Mouse (Mus musculus): ENCODE results near the gene Pde10a. TPM values are rescaled to one million over a fixed set of nuclear protein-coding genes. Genes with fewer than 3 reads are reported as not detected.

Pde10a gene
- polyA plus RNA-seq, 1 experiment from 2014 or later, result 3.1 TPM

DNA sequence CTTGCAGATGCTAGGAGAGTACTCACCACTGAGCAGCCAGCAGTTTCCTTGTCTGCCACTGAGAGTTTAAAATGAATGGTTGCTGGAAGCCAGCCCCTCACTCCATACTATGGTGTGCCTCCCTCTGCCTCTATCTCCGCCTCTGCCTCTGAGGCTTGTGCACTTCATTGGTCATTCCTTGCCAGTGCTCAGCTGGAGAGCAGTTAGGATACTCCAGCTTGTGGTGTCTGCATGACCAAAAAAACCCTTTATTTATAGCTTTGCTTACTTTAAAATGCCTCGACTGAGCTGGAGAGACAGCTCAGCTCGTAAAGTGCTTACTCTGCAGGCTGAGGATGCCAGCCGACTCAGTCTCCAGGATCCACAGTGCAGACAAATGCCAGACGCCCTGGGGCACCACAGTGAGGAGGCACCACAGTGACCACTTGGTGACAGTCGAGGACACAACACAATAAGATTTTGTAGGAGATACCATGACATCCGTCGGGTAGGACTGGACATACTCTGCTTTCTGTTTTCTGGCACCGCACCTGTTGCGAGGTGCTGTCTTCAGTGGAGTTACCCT, 400.7 kb downstream of the Pde10a start:
- DNase-seq (ENCODE audit: extremely low spot score, low spot score), result no peak
- 71% methylated on average over 10 of the region's 10 CpGs for WGBS

DNA sequence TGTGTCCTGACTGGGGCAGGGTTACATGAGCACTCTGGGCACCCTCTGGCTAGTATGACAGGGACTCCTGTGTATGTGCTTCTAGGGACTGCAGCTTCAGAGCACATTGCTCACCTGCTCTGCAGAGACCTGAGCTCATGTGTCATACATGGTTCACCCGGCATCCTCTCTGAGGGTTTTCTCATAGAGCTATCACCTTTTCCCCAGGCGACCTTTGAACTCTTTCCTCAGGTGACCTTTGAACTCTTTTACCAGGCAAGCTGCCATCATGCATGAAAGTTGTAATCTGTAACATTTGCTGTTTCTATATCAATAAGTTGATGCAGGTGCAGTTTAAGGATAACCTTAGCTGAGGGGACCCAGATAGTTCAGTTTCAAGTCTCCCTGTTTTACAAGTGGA, 403.4 kb downstream of the Pde10a start:
- DNase-seq (ENCODE audit: extremely low spot score, low spot score), result no peak
- H3K36me3 ChIP-seq (replicated peaks), result no peaks in the 10 kb centered on the region
- H3K4me3 ChIP-seq, result no peak overlapping the region
- H3K27ac ChIP-seq, result no peak overlapping the region
- WGBS, result 64% methylated on average over 2 of the region's 2 CpGs
- no peaks in the 10 kb centered on the region for H3K27me3 ChIP-seq (ENCODE audit: poor library complexity, severe bottlenecking)
- H3K4me1 ChIP-seq, result peaks cover 44% of the 10 kb centered on the region
- H3K9me3 ChIP-seq, result no peaks in the 10 kb centered on the region

More for the DNA sequence above, 400.7 kb downstream of the Pde10a start:
- H3K27ac ChIP-seq, result no peak overlapping the region
- H3K4me3 ChIP-seq, result no peak overlapping the region
- no peaks in the 10 kb centered on the region for H3K36me3 ChIP-seq (replicated peaks)
- no peaks in the 10 kb centered on the region for H3K9me3 ChIP-seq
- H3K4me1 ChIP-seq, result peaks cover 37% of the 10 kb centered on the region
- no peaks in the 10 kb centered on the region for H3K27me3 ChIP-seq (ENCODE audit: poor library complexity, severe bottlenecking)

DNA sequence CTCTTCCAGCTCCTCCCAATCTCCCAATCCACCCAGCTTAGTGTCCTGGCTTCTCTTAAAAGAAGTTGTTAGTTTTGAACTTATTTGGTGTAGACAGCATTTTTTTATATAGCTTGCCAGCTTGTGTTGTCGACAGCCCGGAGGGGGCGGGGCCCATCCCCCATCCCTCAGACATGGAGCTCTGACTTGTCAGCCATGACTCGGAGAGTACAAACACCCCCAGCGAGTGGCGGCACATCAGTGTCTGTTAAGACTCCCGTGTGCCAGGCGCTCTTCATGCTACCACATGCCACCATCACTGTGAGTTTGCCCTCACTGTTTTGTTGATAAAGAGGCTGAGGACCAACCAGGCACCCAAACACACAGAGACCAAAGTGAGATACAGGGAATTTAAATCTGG, 404.5 kb downstream of the Pde10a start:
- no peak overlapping the region for H3K27ac ChIP-seq
- no peak overlapping the region for H3K4me3 ChIP-seq
- peaks cover 5% of the 10 kb centered on the region; the same call in 1 of the 2 replicates for H3K27me3 ChIP-seq (ENCODE audit: poor library complexity, severe bottlenecking)
- no peak for DNase-seq (ENCODE audit: extremely low spot score, low spot score)
- WGBS, result 77% methylated on average over 8 of the region's 8 CpGs
- peaks cover 39% of the 10 kb centered on the region for H3K4me1 ChIP-seq
- no peaks in the 10 kb centered on the region for H3K36me3 ChIP-seq (replicated peaks)
- no peaks in the 10 kb centered on the region for H3K9me3 ChIP-seq

DNA sequence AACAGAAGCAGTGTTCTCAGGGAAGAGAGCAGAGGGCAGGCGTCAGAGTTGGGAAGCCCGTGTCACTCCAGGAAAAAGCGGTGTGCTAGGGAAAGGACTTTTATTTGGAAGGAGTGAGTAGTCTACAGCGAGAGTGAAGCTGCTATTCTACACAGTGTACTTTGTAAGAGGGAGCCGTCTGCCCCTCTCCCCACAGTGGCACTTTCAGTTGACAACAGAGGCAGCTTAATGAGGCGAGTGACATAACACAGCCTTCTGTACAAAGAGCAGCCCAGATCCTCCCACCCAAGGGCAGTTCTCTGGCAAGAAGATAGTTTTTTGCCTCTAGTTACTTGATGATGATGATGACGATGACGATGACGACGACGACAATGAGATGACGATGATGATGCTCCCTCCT, 410.4 kb downstream of the Pde10a start:
- Histone ChIP-seq H3K36me3 (replicated peaks) (no peaks in the 10 kb centered on the region), H3K4me3 (no peak overlapping the region), H3K27ac (0 out of 2 replicates have a peak overlapping the region, but pooled peaks have one; percentile 40), H3K27me3 (ENCODE audit: poor library complexity, severe bottlenecking) (peaks cover 14% of the 10 kb centered on the region), H3K4me1 (peaks cover 16% of the 10 kb centered on the region), H3K9me3 (no peaks in the 10 kb centered on the region)
- WGBS, result 57% methylated on average over 12 of the region's 12 CpGs
- DNase-seq (ENCODE audit: extremely low spot score, low spot score), result no peak

DNA sequence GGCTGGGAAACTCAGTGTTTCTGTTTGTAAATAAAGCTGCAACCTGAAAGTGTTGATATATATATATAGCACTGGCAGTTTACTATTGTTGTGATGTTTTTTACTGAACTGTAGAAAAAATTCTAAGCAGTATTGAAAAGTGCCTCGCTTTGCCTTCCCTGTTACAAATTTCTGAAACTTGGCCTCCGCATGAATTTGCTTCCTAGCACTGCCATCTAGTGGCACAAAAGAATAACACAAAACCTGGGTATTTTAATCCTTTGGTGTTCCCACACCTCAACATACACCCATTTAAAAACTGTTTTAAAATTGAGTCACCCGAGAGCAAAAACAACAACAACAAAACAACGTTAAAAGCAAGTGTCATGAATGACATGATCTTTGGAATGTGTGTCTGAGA, 411.4 kb downstream of the Pde10a start:
- no peak for DNase-seq (ENCODE audit: extremely low spot score, low spot score)
- H3K36me3 ChIP-seq (replicated peaks), result no peaks in the 10 kb centered on the region
- no peak overlapping the region for H3K4me3 ChIP-seq
- H3K9me3 ChIP-seq, result no peaks in the 10 kb centered on the region
- H3K4me1 ChIP-seq, result peaks cover 16% of the 10 kb centered on the region
- 7% methylated on average over 4 of the region's 4 CpGs for WGBS
- no peak overlapping the region for H3K27ac ChIP-seq
- H3K27me3 ChIP-seq (ENCODE audit: poor library complexity, severe bottlenecking), result peaks cover 14% of the 10 kb centered on the region

DNA sequence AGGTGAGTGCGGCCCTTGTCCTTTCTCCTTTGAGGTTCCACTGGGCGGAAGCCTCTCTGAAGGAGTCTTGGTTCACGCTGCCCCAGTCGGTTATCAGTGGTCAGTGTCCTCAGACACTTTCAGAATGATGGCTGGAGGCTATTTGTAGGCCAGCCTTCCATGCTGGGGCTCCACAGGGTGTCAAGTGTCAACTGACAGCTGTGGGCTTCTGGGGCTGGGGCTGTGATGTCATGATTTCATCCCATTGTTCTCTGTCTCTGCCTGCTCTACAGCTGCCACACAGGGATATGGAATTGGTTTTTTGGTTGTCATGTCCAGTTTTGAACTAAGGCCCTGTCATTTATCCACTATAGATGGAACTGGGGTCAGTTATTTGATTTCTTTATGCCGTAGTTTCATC, 426.4 kb downstream of the Pde10a start:
- DNase-seq (ENCODE audit: extremely low spot score, low spot score), result no peak
- Histone ChIP-seq H3K9me3 (no peaks in the 10 kb centered on the region), H3K36me3 (replicated peaks) (peaks cover 19% of the 10 kb centered on the region), H3K4me1 (peaks cover 12% of the 10 kb centered on the region), H3K4me3 (no peak overlapping the region), H3K27me3 (ENCODE audit: poor library complexity, severe bottlenecking) (no peaks in the 10 kb centered on the region), H3K27ac (no peak overlapping the region)
- 71% methylated on average over 5 of the region's 5 CpGs for WGBS

DNA sequence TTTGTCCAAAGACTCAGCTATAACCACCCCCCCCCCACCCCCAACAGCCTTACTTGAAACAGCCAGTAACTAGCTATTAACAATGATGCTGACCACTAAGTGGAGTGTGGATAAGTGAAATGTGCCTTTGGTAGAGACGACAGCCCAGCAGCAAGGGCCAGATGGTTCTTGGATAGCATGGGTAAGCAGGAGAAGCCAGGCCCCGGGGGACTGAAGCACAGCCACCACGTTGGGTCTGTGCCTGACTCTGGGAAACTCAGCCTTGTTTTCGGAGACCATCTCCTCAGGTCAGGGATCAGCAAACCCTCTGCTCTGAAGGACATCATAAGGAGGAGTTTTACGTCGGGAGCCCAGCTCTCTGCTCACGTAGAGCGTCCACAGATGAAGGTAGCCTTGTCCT, 427.8 kb downstream of the Pde10a start:
- DNase-seq (ENCODE audit: extremely low spot score, low spot score), result no peak
- Histone ChIP-seq H3K36me3 (replicated peaks) (peaks cover 19% of the 10 kb centered on the region), H3K4me1 (peaks cover 17% of the 10 kb centered on the region), H3K27ac (no peak overlapping the region), H3K4me3 (no peak overlapping the region), H3K27me3 (ENCODE audit: poor library complexity, severe bottlenecking) (no peaks in the 10 kb centered on the region), H3K9me3 (no peaks in the 10 kb centered on the region)
- WGBS, result 91% methylated on average over 8 of the region's 8 CpGs

DNA sequence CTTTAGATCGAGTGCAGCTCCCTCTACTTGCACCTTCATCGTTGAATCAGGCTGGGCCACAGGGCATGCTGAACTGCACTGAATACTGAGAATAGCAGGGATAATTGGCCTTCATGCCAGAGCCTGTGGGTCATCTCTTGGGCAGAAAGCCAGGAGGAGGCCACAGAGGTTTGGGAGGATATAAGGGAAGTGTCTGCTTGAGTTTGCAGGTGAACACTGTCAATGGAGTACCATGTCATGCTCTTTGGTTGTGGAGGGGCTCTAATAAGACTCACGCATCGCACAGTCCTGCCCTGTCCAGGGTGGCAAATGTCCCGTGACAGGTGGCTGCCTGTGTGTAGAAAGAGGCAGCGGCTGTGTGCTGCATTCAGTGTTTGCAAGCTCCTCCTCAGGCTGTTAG, 433.0 kb downstream of the Pde10a start:
- 92% methylated on average over 6 of the region's 6 CpGs for WGBS
- DNase-seq (ENCODE audit: extremely low spot score, low spot score), result no peak

DNA sequence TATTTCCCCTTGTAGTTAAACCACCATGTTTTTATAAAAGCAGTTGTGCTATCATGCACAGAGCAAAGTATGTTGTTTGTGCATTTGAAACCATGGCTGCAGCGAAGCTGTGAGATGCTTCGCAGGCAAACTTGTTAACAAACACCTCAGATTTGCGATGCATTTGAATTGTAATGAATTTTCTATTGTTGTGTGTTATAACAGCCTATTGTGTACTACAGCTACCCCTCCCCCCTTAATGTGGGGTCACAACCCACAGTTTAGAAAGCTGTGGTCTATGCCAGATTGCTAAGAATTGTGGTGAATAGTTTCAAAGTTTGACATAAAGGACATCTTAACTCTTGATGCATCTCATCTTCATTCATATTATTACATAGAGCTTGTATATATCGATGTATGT, 435.2 kb downstream of the Pde10a start:
- 93% methylated on average over 4 of the region's 4 CpGs for WGBS

More for the DNA sequence above, 433.0 kb downstream of the Pde10a start:
- Histone ChIP-seq H3K27ac (no peak overlapping the region), H3K9me3 (no peaks in the 10 kb centered on the region), H3K4me3 (no peak overlapping the region), H3K4me1 (peaks cover 20% of the 10 kb centered on the region), H3K27me3 (ENCODE audit: poor library complexity, severe bottlenecking) (no peaks in the 10 kb centered on the region), H3K36me3 (replicated peaks) (0 out of 2 replicates have a peak, but pooled peaks cover 2% of the 10 kb centered on the region)

DNA sequence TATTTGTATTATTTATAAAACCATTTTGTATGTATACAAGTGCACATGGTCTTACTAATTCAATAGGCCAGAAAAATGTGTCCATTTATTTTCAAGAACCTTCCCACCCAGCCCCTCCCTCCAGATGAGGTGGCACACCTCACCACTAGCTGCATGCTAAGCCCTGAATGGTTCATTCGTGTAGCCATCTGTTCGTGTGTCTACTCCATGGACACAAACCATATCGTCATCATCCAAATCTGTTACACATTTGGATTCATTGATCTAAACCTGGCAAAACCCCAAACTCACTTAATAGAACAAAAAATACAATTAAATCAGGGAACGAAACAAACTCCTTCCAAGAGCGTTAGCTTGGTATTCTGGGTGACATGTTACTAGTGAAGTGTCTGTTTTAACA, 435.9 kb downstream of the Pde10a start:
- WGBS, result 95% methylated on average over 5 of the region's 5 CpGs
- no peak for DNase-seq (ENCODE audit: extremely low spot score, low spot score)
- Histone ChIP-seq H3K4me3 (no peak overlapping the region), H3K4me1 (peaks cover 17% of the 10 kb centered on the region), H3K27me3 (ENCODE audit: poor library complexity, severe bottlenecking) (no peaks in the 10 kb centered on the region), H3K36me3 (replicated peaks) (no peaks in the 10 kb centered on the region), H3K27ac (no peak overlapping the region), H3K9me3 (no peaks in the 10 kb centered on the region)

More for the DNA sequence above, 435.2 kb downstream of the Pde10a start:
- Histone ChIP-seq H3K4me1 (peaks cover 20% of the 10 kb centered on the region), H3K36me3 (replicated peaks) (no peaks in the 10 kb centered on the region), H3K4me3 (no peak overlapping the region), H3K27me3 (ENCODE audit: poor library complexity, severe bottlenecking) (no peaks in the 10 kb centered on the region), H3K9me3 (no peaks in the 10 kb centered on the region), H3K27ac (no peak overlapping the region)
- no peak for DNase-seq (ENCODE audit: extremely low spot score, low spot score)

DNA sequence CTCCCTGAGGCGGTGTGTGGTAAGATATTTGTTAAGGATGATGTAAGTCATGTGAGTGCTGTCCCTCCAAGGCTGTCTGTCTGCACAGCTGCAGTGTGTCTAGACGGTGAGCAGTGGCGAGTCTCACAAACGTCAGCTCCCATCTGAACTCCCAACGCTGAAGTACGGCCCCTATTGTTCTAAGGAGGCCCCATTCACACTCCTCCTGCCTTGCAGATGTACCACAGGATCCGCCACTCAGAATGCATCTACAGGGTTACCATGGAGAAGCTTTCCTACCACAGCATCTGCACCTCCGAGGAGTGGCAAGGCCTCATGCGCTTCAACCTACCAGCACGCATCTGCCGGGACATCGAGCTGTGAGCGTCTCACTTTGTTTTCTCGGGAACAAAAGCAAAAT, 436.5 kb downstream of the Pde10a start:
- Histone ChIP-seq H3K27ac (peak overlapping the region; percentile 54; the same call in 1 of the 2 replicates), H3K4me1 (peaks cover 11% of the 10 kb centered on the region), H3K9me3 (no peaks in the 10 kb centered on the region), H3K4me3 (no peak overlapping the region), H3K27me3 (ENCODE audit: poor library complexity, severe bottlenecking) (no peaks in the 10 kb centered on the region), H3K36me3 (replicated peaks) (no peaks in the 10 kb centered on the region)
- DNase-seq (ENCODE audit: extremely low spot score, low spot score), result no peak
- WGBS, result 76% methylated on average over 14 of the region's 14 CpGs

DNA sequence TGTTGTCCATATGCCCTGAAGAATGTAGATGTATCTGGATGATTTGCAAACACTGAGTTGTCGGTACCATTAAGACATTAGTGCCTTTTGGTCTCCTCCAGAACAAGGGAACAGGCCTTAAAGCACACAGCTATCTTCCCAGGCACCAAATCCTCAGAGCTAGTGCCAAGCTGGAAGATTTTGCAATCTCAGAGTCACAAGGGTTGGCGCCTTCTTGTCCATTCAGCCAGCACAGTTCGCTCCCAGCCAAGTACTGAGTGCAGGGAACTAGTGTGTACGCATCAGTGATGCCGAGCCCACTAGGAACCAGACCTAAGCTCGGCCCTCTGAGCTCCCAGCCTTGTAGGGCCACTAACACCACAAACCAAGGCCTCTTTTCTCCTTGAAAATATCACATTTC, 440.0 kb downstream of the Pde10a start:
- no peak for DNase-seq (ENCODE audit: extremely low spot score, low spot score)
- 90% methylated on average over 6 of the region's 6 CpGs for WGBS

DNA sequence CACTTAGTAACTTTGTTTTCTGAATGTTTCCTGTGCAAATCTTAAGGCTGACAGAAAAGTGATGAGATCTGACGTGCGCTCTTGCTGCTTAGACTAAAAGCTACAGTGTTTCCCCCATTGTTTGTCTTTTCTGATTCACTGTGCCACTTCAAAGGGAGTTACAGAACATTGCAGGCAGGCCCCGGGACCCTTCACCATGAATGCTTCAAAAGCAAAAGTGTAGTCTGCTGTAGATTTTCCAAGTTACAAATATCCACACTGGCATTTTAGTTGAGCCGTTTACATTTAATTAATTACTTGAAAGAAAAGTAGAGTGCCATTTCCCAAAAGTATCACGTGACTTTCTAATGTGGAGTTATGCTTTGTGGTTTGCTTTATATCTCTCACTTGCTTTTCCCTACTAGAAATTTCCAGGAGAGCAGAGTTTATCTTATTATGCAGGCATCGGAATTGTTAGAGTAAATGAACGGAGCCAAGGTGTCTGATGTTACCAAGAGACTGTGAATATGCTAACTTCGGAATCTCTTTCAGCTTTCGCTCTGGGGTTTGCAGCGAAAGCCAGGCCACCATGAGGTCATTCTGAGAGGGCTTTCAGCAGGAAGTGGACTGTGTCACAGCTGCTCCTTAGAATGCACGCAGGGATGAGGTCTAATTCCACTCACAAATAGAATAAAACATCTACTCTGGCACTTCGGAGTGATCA, 447.1 kb downstream of the Pde10a start:
- Histone ChIP-seq H3K27ac (peak overlapping the region; percentile 35; the same call in 1 of the 2 replicates), H3K36me3 (replicated peaks) (peaks cover 7% of the 10 kb centered on the region; the same call in 1 of the 2 replicates), H3K9me3 (no peaks in the 10 kb centered on the region), H3K27me3 (ENCODE audit: poor library complexity, severe bottlenecking) (no peaks in the 10 kb centered on the region), H3K4me3 (no peak overlapping the region), H3K4me1 (peaks cover 39% of the 10 kb centered on the region)
- DNase-seq (ENCODE audit: extremely low spot score, low spot score), result no peak
- WGBS, result 48% methylated on average over 12 of the region's 12 CpGs

More for the DNA sequence above, 440.0 kb downstream of the Pde10a start:
- Histone ChIP-seq H3K27me3 (ENCODE audit: poor library complexity, severe bottlenecking) (no peaks in the 10 kb centered on the region), H3K36me3 (replicated peaks) (peaks cover 8% of the 10 kb centered on the region; the same call in 1 of the 2 replicates), H3K27ac (no peak overlapping the region), H3K9me3 (no peaks in the 10 kb centered on the region), H3K4me3 (no peak overlapping the region), H3K4me1 (peaks cover 10% of the 10 kb centered on the region)

Measured in forebrain, embryonic 10.5 days (tissue).